Mouse (Mus musculus) heart, postnatal 4 days (tissue): ENCODE results near the gene Svs2. TPM values are rescaled to one million over a fixed set of nuclear protein-coding genes. Genes with fewer than 3 reads are reported as not detected.

ENCODE experiments used
- total RNA-seq, 2 experiments: library from RNA; stranded (reverse); gene quantifications; 2 replicates each; pipeline ENCODE4 v1.2.3; 2021

The Svs2 gene
- total RNA-seq, 2 experiments from 2014 or later = not detected

Other genes with a start within 250 kb of the Svs2 start
- 100 to 1,000 TPM; 153 to 157 TPM for gene Ywhab, start 243.5 kb downstream of the Svs2 start, total RNA-seq
- gene Pabpc1l, start 213.0 kb downstream of the Svs2 start, total RNA-seq = 1 to 10 TPM; 1.4 to 1.8 TPM
- gene Stk4, start 168.1 kb downstream of the Svs2 start, total RNA-seq = 10 to 100 TPM; 20.4 to 22.1 TPM
- 10 to 100 TPM; 28.0 to 28.7 TPM for gene Tomm34, start 167.3 kb downstream of the Svs2 start, total RNA-seq
- under 1 TPM in 1 of 2 experiments, not detected in 1; 0.19 TPM for gene Kcns1, start 67.4 kb downstream of the Svs2 start, total RNA-seq
- gene Wfdc5, start 55.7 kb downstream of the Svs2 start, total RNA-seq = not detected
- gene Wfdc12, start 47.9 kb downstream of the Svs2 start, total RNA-seq = not detected
- gene Wfdc15a, start 38.3 kb downstream of the Svs2 start, total RNA-seq = not detected
- not detected for gene Wfdc15b, start 16.8 kb downstream of the Svs2 start, total RNA-seq
- not detected for gene Svs3b, start 18.2 kb upstream of the Svs2 start, total RNA-seq
- not detected for gene Svs4, start 40.0 kb upstream of the Svs2 start, total RNA-seq
- not detected for gene Svs3a, start 50.8 kb upstream of the Svs2 start, total RNA-seq
- not detected for gene Svs6, start 78.3 kb upstream of the Svs2 start, total RNA-seq
- gene Svs5, start 94.3 kb upstream of the Svs2 start, total RNA-seq = not detected
- gene Slpi, start 150.6 kb upstream of the Svs2 start, total RNA-seq = under 1 TPM; 0.41 to 0.83 TPM
- not detected for gene Rbpjl, start 164.7 kb upstream of the Svs2 start, total RNA-seq
- gene Matn4, start 166.7 kb upstream of the Svs2 start, total RNA-seq = 1 to 10 TPM; 1.8 TPM
- gene Sdc4, start 205.4 kb upstream of the Svs2 start, total RNA-seq = 10 to 100 TPM; 22.1 to 25.8 TPM
- 10 to 100 TPM; 20.2 to 23.1 TPM for gene Sys1, start 218.5 kb upstream of the Svs2 start, total RNA-seq
- gene Gm20458, start 222.5 kb upstream of the Svs2 start, total RNA-seq = 1 to 10 TPM; 2.5 to 4.3 TPM
- gene Trp53tg5, start 235.3 kb upstream of the Svs2 start, total RNA-seq = not detected
- 10 to 100 TPM; 19.2 to 21.2 TPM for gene Dbndd2, start 247.6 kb upstream of the Svs2 start, total RNA-seq